Mouse (Mus musculus): Measurements from ENCODE around the gene Stk10. TPM values are rescaled to one million over a fixed set of nuclear protein-coding genes. Genes with fewer than 3 reads are reported as not detected.

The Stk10 gene
- 179 and 187 TPM in 2 replicates for total RNA-seq (2023)

GRCm38 (mm10) chr11:32532765-32533481 lies at the start of gene Stk10:
Gene Stk10 (plus strand): TSS chr11:32533305.

GRCm38 (mm10) chr11:32531871-32532764 lies 987 bp upstream of the Stk10 start, which contains the start of gene Efcab9:
Gene Efcab9 (minus strand): TSS chr11:32532081.

GRCm38 (mm10) chr11:32642249-32642876 lies 109.3 kb downstream of the Stk10 start, which contains the start of gene Fbxw11:
Gene Fbxw11 (plus strand): TSS chr11:32642724.

Other genes starting within 250 kb of the Stk10 start
- 79.8 and 144 TPM in 2 replicates for gene Hba-a1, start 249.8 kb upstream of the Stk10 start, total RNA-seq (2023)
- gene Hbq1b, start 246.3 kb upstream of the Stk10 start, total RNA-seq (2023) = not detected in 2 replicates
- 60.7 and 91.7 TPM in 2 replicates for gene Hba-a2, start 236.8 kb upstream of the Stk10 start, total RNA-seq (2023)
- not detected in 2 replicates for gene Hbq1a, start 233.2 kb upstream of the Stk10 start, total RNA-seq (2023)
- gene Sh3pxd2b, start 185.5 kb upstream of the Stk10 start, total RNA-seq (2023) = 2.2 and 4.0 TPM in 2 replicates
- gene Ubtd2, start 77.9 kb upstream of the Stk10 start, total RNA-seq (2023) = 0.68 and 1.3 TPM in 2 replicates
- 0.85 and 1.7 TPM in 2 replicates for gene Efcab9, start 1.2 kb upstream of the Stk10 start, total RNA-seq (2023)
- gene Fbxw11, start 109.4 kb downstream of the Stk10 start, total RNA-seq (2023) = 70.4 and 93.0 TPM in 2 replicates

Data from neutrophil, adult 65 days (primary cell).